Mouse (Mus musculus) forebrain, postnatal 0 days (tissue): Measurements from ENCODE around the gene Scyl1. TPM values are rescaled to one million over a fixed set of nuclear protein-coding genes. Genes with fewer than 3 reads are reported as not detected.
"Not testable (repeated sequence)": the region's sequence is repeated elsewhere in the genome, so short reads cannot be mapped to it uniquely, and the experiment has no call there.

ENCODE experiments used
- ATAC-seq: fragments of 200-750 bp; cut with Nextera tagmentation; 2 replicates; pipeline ENCODE4 v1.8.0; 2017; ENCODE audit warnings: mild to moderate bottlenecking, moderate library complexity
- DNase-seq: peaks from one replicate; pipeline ENCODE4 v3.0.0-alpha.2; 2015
- H3K27ac ChIP-seq: fragments of 300-500 bp; sonication (generic); 2 replicates; pipeline ENCODE4 v1.5.1; 2014; ENCODE audit warnings: low read depth, mild to moderate bottlenecking, antibody characterized with exemption, low read length, moderate library complexity, mixed read lengths
- H3K27me3 ChIP-seq: fragments of 300-500 bp; sonication (generic); 2 replicates; pipeline ENCODE4 v1.6.1; 2014; ENCODE audit warnings: mild to moderate bottlenecking, low read length, mixed read lengths; ENCODE audit not compliant: insufficient read depth
- H3K36me3 ChIP-seq: fragments of 300-500 bp; sonication (generic); 2 replicates; pipeline ENCODE4 v1.6.1; 2014; ENCODE audit warnings: mild to moderate bottlenecking, moderate library complexity; ENCODE audit not compliant: insufficient read depth
- H3K4me1 ChIP-seq: fragments of 300-500 bp; sonication (generic); 2 replicates; pipeline ENCODE4 v1.6.1; 2014; ENCODE audit warnings: antibody characterized with exemption; ENCODE audit not compliant: insufficient read depth
- H3K4me2 ChIP-seq: fragments of 300-500 bp; sonication (generic); 2 replicates; pipeline ENCODE4 v1.6.1; 2014; ENCODE audit warnings: low read depth, mild to moderate bottlenecking, moderate library complexity
- H3K4me3 ChIP-seq: fragments of 300-500 bp; sonication (generic); 2 replicates; pipeline ENCODE4 v1.5.1; 2014; ENCODE audit warnings: low read depth, low read length, mixed read lengths
- H3K9ac ChIP-seq: fragments of 300-500 bp; sonication (generic); 2 replicates; pipeline ENCODE4 v1.6.1; 2014; ENCODE audit warnings: mild to moderate bottlenecking
- H3K9me3 ChIP-seq: fragments of 300-500 bp; sonication (generic); 2 replicates; pipeline ENCODE4 v1.6.1; 2016; ENCODE audit warnings: low read length
- CTCF ChIP-seq: sonication (generic); IDR thresholded peaks from 2 replicates; pipeline ENCODE4 v1.5.1; 2016; ENCODE audit warnings: antibody characterized with exemption, control low read depth, low read depth
- WGBS: fragments of 180-500 bp; shearing (Covaris S2); extraction: QIAGEN DNeasy Blood & Tissue Kit; methylation state at CpG from one replicate; pipeline ENCODE4 v1.1.7; 2014; 5-methylcytosine and 5-hydroxymethylcytosine counted together
- polyA plus RNA-seq: library from polyadenylated mRNA; unstranded; fragments of >200 nt; fragmentation: Nextera tagmentation; extraction: Ambion mirVana; gene quantifications from 2 replicates; pipeline ENCODE4 v1.2.1, GENCODE M21; 2015
- total RNA-seq: library from RNA; depleted of rRNA; stranded (reverse); fragments of >200 nt; gene quantifications from 2 replicates; pipeline ENCODE4 v1.2.3, GENCODE M21; 2014

The Scyl1 gene
- total and polyA plus RNA-seq, 2 experiments from 2014 or later, result 68.8 to 98.1 TPM

DNA sequence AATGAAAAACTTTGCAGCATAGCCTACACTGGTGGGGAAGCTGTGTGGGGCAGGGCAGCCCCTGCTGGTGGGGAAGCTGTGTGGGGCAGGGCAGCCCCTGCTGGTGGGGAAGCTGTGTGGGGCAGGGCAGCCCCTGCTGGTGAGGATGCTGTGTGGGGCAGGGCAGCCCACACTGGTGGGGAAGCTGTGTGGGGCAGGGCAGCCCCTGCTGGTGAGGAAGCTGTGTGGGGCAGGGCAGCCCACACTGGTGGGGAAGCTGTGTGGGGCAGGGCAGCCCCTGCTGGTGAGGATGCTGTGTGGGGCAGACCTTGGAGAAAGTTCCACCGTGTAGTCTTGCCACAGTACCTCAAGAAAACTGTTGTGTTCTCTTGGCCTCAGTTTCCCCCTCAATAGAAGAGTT, 42.8 kb upstream of the Scyl1 start:
- not testable (repeated sequence) for H3K36me3 ChIP-seq, H3K4me2 ChIP-seq, DNase-seq, H3K9ac ChIP-seq, H3K4me3 ChIP-seq, ATAC-seq, H3K9me3 ChIP-seq, H3K27ac ChIP-seq, H3K27me3 ChIP-seq
- WGBS, result 33% methylated on average over 1 of the region's 1 CpGs
- H3K4me1 ChIP-seq, result peaks cover 43% of the 10 kb centered on the region
- TF ChIP-seq CTCF, result peak; percentile 66

DNA sequence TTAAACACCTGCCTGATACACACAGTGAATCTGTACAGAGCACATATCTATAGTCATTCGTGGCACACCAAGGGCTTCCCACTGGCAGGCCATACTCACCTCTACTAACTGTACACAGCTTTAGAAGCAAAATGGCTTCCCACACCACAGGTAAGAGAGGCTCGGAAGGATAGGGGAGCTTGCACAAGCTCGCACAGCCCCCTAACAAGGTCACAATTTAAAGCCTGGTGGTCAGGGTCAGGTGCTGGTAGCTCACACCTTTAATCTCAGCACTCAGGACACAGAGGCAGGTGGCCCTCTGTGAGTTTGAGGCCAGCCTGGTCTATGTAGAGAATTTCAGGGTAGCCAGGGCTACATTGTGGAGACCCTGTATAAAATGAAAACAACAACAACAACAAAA, 42.3 kb upstream of the Scyl1 start:
- Histone ChIP-seq H3K4me1 (peaks cover 43% of the 10 kb centered on the region), H3K36me3 (no peaks in the 10 kb centered on the region), H3K4me2 (no peak overlapping the region), H3K9ac (no peak overlapping the region), H3K27ac (no peak overlapping the region), H3K27me3 (no peaks in the 10 kb centered on the region), H3K9me3 (no peaks in the 10 kb centered on the region), H3K4me3 (no peak overlapping the region)
- DNase-seq (no peak), ATAC-seq (no peak)
- WGBS, result 86% methylated on average over 3 of the region's 3 CpGs
- TF ChIP-seq CTCF, result no peak

DNA sequence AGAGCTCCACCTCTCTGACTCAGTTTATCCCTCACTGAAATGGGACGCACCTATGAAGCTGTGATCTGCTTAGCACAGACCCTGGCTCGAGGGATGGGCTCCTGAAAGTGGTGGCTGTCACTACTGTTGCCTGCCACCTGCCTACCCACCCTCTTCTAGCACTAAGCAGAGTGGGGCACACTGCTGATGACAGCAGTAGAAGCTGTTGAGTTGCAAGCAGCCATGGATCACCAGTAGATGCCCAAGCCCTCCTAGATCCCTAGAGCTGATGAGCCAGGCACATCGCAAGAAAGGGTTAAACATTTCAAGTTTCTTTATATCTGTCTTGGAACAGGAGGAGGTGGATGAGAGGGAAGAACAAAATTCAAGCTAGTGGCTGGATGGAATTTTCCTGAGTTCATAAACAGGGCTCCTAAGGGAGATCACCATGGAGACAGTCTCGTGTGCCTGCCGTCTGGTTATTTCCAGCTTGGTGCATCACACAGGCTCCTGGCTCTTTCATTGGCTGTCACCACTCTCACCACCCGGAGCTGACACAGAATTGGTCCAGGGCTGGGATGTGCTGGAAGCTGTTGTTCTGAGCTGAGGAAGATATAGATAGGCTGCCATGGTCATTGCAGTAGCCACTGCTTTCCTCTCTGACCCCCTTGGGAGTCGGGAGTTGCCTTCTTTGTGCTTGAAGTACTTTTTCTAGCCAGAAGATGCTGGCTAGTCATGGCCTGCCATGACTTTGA, 40.7 kb upstream of the Scyl1 start:
- Histone ChIP-seq H3K27me3 (no peaks in the 10 kb centered on the region), H3K4me1 (peaks cover 38% of the 10 kb centered on the region), H3K4me3 (no peak overlapping the region), H3K36me3 (no peaks in the 10 kb centered on the region), H3K9me3 (no peaks in the 10 kb centered on the region), H3K9ac (0 out of 2 replicates have a peak overlapping the region, but pooled peaks have one; percentile 0), H3K4me2 (peak overlapping the region; percentile 28; the same call in 1 of the 2 replicates), H3K27ac (peak overlapping the region; percentile 95)
- DNase-seq (peak; percentile 94), ATAC-seq (peak; percentile 99)
- WGBS, result 29% methylated on average over 7 of the region's 7 CpGs
- no peak for TF ChIP-seq CTCF

DNA sequence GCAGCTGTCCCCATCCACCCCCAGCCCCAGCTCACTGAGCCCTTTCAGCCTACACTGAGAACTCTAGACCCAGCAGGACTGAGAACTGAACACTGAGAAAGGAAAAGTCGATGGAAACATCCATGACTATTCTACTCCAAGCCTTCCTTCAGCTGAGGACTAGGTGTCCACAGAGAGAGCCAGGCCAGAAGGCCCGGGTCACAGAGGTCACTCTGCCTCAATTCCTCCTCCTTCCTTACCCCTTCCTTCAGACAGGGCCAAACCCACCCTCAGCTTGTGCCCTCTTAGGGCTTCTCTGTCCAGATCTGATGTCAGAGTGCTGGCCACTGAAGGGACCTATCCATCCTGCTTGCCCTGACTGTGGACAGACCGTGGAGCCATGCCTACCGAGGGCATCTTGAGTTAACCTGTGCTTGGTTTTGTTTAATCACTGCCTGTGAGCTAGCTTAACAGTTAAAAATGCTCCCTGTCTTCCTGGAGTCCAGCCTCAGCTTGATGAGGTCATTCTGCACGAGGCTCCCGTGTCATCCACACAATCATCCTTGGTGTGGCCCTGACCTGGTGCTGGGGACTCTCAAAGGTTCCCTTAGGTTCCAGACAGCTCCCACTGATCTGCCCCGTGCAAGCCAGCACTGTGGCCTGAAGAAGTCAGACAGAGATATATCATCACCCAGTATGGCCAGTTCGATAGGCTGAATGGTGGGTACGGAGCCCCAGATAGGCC, 39.8 kb upstream of the Scyl1 start:
- no peak overlapping the region for H3K4me3 ChIP-seq
- H3K27me3 ChIP-seq, result no peaks in the 10 kb centered on the region
- H3K9me3 ChIP-seq, result no peaks in the 10 kb centered on the region
- H3K4me1 ChIP-seq, result peaks cover 39% of the 10 kb centered on the region
- ATAC-seq, result no peak
- WGBS, result 73% methylated on average over 9 of the region's 9 CpGs
- no peaks in the 10 kb centered on the region for H3K36me3 ChIP-seq
- TF ChIP-seq CTCF, result no peak
- H3K27ac ChIP-seq, result peak overlapping the region; percentile 95
- H3K9ac ChIP-seq, result no peak overlapping the region
- DNase-seq, result no peak
- H3K4me2 ChIP-seq, result 0 out of 2 replicates have a peak overlapping the region, but pooled peaks have one; percentile 5

DNA sequence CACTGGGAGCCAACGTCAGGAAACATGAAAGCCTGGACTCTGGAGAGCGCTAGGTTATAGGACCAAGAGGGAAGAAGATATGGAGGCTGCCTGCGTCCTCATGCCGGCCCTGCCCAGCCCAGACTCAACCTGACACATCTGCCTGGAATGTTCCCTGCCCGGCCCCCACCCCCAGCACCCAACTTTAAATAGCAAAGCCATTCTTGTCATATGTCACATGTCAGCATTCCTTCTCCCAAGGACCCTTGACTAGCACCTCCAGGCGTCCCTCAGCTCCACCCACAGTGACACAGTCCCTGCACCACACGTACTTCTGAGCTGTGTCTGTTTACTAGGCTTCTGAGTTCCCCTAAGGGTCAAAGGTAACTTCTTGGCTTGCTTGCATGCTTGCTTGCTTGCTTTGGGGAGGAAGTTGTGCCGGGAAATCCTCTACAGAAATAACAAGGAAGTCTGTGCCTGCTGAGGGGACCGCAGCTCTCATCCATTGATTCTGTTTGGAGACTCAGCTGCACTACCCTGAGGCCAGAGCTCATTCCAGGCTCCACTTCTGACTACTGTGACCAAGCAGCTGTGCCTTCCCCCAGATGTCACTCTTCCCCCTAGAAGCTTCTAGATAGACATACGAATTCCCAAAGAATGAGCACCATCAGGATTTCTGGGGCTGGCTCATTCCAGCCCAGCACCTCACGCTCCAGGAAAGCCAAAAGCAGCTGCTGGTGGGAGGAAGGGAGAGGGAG, 39.1 kb upstream of the Scyl1 start:
- Histone ChIP-seq H3K27ac (peak overlapping the region; percentile 95), H3K27me3 (no peaks in the 10 kb centered on the region), H3K36me3 (no peaks in the 10 kb centered on the region), H3K4me1 (peaks cover 40% of the 10 kb centered on the region), H3K9me3 (no peaks in the 10 kb centered on the region), H3K4me3 (no peak overlapping the region), H3K9ac (0 out of 2 replicates have a peak overlapping the region, but pooled peaks have one; percentile 2), H3K4me2 (0 out of 2 replicates have a peak overlapping the region, but pooled peaks have one; percentile 5)
- no peak for DNase-seq
- ATAC-seq, result no peak
- no peak for TF ChIP-seq CTCF
- WGBS, result 63% methylated on average over 11 of the region's 11 CpGs

DNA sequence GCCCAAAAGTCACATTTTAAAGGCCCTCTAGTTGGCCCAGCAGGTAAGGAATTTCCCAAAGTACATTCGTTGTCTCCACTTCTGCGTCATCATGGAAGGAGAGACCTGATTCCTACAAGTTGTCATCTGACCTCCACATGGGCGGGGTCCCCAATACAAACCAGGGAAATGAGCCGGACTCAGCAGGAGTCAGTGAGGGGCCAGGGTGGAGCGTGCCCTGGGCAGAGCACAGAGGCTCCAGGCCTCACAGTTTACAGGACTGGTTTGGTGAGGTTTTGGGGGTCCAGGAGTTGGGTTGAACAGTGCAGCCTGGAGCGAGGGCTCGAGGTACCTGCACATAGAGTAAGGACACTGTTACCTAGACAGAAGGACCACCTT, 38.5 kb upstream of the Scyl1 start:
- Histone ChIP-seq H3K36me3 (no peaks in the 10 kb centered on the region), H3K4me2 (no peak overlapping the region), H3K4me3 (no peak overlapping the region), H3K9me3 (no peaks in the 10 kb centered on the region), H3K9ac (no peak overlapping the region), H3K27ac (peak overlapping the region; percentile 95), H3K27me3 (no peaks in the 10 kb centered on the region), H3K4me1 (peaks cover 44% of the 10 kb centered on the region)
- no peak for TF ChIP-seq CTCF
- DNase-seq (no peak), ATAC-seq (no peak)
- 61% methylated on average over 7 of the region's 7 CpGs for WGBS
